Mouse (Mus musculus) embryonic fibroblast, embryonic 13.5 days (primary cell): ENCODE data around the gene Ugt1a7c.

Source experiments
- CTCF ChIP-seq: IDR thresholded peaks from 2 replicates; pipeline ENCODE4 v1.5.1; 2011; ENCODE audit warnings: mild to moderate bottlenecking, control low read depth, low read length, moderate library complexity, borderline replicate concordance; ENCODE audit not compliant: insufficient read depth
- POLR2A ChIP-seq: IDR thresholded peaks from 2 replicates; pipeline ENCODE4 v1.6.1; 2011; ENCODE audit warnings: low read depth, mild to moderate bottlenecking, control low read depth, low read length, moderate library complexity

DNA sequence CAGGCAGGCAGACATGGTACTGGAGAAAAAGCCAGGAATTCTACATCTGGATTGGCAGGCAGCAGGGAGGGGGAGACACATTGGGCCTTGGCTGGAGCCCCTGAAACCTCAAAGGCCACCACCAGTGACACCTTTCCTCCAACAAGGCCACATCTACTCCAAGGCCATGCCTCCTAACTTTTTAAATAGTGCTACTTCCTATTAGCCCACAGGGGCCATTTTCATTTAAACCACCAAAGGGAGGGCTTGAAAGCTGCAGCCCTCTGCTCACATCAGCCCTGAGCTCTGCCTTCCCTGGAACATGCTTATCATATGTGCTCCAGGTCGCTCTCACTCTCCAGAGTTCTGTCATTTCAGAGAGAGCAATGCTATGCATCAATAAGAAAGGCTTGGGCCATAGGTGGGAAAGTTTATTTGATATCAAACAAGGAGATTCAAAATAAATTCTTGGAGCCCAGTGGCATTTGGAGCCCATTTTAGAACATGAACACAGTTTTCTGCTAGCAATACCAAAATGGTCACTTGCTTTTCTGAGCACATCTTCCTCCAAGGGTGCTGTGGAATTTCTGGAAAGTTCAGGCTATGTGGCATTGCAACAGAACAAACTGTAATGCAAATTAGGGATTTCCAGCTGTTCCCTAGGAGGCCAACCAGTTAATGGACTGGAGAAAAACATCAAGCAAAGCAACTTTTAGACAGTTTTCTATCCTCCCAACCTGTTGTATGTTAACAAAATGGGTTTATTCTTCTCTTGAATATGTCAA lies 10.0 kb downstream of the Ugt1a7c start:
- TF ChIP-seq POLR2A (no peak), CTCF (no peak)
